In the genomic region with DNA sequence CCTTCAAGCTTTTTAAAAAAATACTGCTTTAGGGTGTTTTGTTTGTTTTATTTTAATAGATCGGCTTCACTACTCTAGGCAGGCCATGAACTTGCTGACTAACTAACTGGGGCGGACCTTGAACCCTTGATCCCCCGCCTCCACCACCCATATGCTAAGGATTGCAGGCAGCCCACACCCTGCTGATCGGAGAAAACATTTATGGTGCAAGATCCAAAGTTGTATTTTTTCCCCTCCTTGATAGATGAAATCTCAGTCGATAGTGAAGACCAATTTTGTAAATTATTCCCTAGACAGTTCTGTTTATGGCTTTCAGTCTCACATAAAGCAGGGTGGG, we compare ENCODE assay signal across 8 mouse cellular contexts. TPM values are rescaled to one million over a fixed set of nuclear protein-coding genes. Genes with fewer than 3 reads are reported as not detected.
DNase-seq lines count a peak whose midpoint lies in the region; ATAC-seq and TF ChIP-seq lines count a peak whose summit lies in the region.

No protein-coding gene starts in this region.

- H3K4me1 ChIP-seq in heart, postnatal 0 days (ENCODE audit: control insufficient read depth, insufficient read depth), result 0 out of 2 replicates have a peak, but pooled peaks cover 4% of the 10 kb centered on the region
- H3K4me1 ChIP-seq in limb, embryonic 13.5 days, result peaks cover 23% of the 10 kb centered on the region

- H3K27ac ChIP-seq in layer of hippocampus, adult 2 months, result peak overlapping the region; percentile 99
- peak overlapping the region; percentile 89 for H3K27ac ChIP-seq in heart, postnatal 0 days (ENCODE audit: low read depth)
- H3K27ac ChIP-seq in limb, embryonic 13.5 days, result peak overlapping the region; percentile 88

- peak overlapping the region; percentile 69 for H3ac ChIP-seq in myocyte (ENCODE audit: control insufficient read depth, insufficient read length)

- no peaks in the 10 kb centered on the region for H3K27me3 ChIP-seq in heart, postnatal 0 days (ENCODE audit: control insufficient read depth, insufficient read depth, low read length)
- no peaks in the 10 kb centered on the region for H3K27me3 ChIP-seq in limb, embryonic 13.5 days
- H3K27me3 ChIP-seq in myocyte (ENCODE audit: control insufficient read depth, insufficient read depth, insufficient read length), result no peaks in the 10 kb centered on the region

- H3K9ac ChIP-seq in heart, postnatal 0 days (replicated peaks; ENCODE audit: low read depth, low read length), result peak overlapping the region; percentile 86
- H3K9ac ChIP-seq in limb, embryonic 13.5 days, result peak overlapping the region; percentile 97

- H3K36me3 ChIP-seq in heart, postnatal 0 days (replicated peaks; ENCODE audit: control insufficient read depth, insufficient read depth, low read length), result peaks cover 22% of the 10 kb centered on the region
- H3K36me3 ChIP-seq in limb, embryonic 13.5 days, result peaks cover 27% of the 10 kb centered on the region
- peaks cover 28% of the 10 kb centered on the region for H3K36me3 ChIP-seq in myocyte (ENCODE audit: control insufficient read depth, insufficient read depth)

- TF ChIP-seq POLR2A in myocyte (IDR thresholded peaks at IDR 0.05; ENCODE audit: insufficient read length, low read depth), result no peak

- no peaks in the 10 kb centered on the region for H3K9me3 ChIP-seq in heart, postnatal 0 days (replicated peaks; ENCODE audit: control insufficient read depth, low read length)
- no peaks in the 10 kb centered on the region for H3K9me3 ChIP-seq in limb, embryonic 13.5 days

- 4% methylated on average over 5 of the region's 5 CpGs for whole genome bisulfite sequencing in heart, postnatal 0 days
- WGBS in limb, embryonic 13.5 days, result 1% methylated on average over 5 of the region's 5 CpGs

- peak overlapping the region; percentile 76 for H3K4me2 ChIP-seq in heart, postnatal 0 days (ENCODE audit: low read depth, low read length)
- peak overlapping the region; percentile 69 for H3K4me2 ChIP-seq in limb, embryonic 13.5 days (replicated peaks)
- H3K4me2 ChIP-seq in myocyte (ENCODE audit: low read depth), result peak overlapping the region; percentile 66

- no peak for TF ChIP-seq CTCF in layer of hippocampus, adult 2 months (conservative IDR thresholded peaks at IDR 0.05)
- no peak for TF ChIP-seq CTCF in heart, postnatal 0 days (IDR thresholded peaks at IDR 0.05; ENCODE audit: low read depth)

- TF ChIP-seq EP300 in heart, postnatal 0 days (IDR thresholded peaks at IDR 0.05; ENCODE audit: low read depth), result no peak

- no peak for DNase-seq in layer of hippocampus, adult 2 months (ENCODE audit: low spot score in 2 of 2)
- DNase-seq in layer of hippocampus, adult 9-10 months (ENCODE audit: low spot score), result no peak
- DNase-seq in adipocyte (ENCODE audit: low spot score), result peak; percentile 56
- no peak for DNase-seq in heart, postnatal 0 days (ENCODE audit: low spot score)
- no peak for DNase-seq in layer of hippocampus, postnatal 10 days (ENCODE audit: low spot score in 2 of 2)
- DNase-seq in layer of hippocampus, postnatal 14 days (ENCODE audit: low spot score in 2 of 2), result no peak

- peaks cover 32% of the 10 kb centered on the region for H3K79me2 ChIP-seq in myocyte (ENCODE audit: control insufficient read depth, insufficient read depth)

- H3K4me3 ChIP-seq in layer of hippocampus, adult 2 months, result peak overlapping the region; percentile 79
- peak overlapping the region; percentile 72 for H3K4me3 ChIP-seq in heart, postnatal 0 days (ENCODE audit: low read depth, low read length)
- H3K4me3 ChIP-seq in limb, embryonic 13.5 days, result peak overlapping the region; percentile 82
- peak overlapping the region; percentile 60 for H3K4me3 ChIP-seq in myocyte

- no peak for ATAC-seq in heart, postnatal 0 days (ENCODE audit: insufficient read depth, low read depth)
- ATAC-seq in limb, embryonic 13.5 days (ENCODE audit: low FRiP score, low read depth), result no peak

TF ChIP-seq in myocyte, 11 proteins besides CTCF, POLR2A, EP300 and RAD21:
- TF ChIP-seq TCF3 (IDR thresholded peaks at IDR 0.05; ENCODE audit: insufficient read length, low read depth), result no peak
- no peak for TF ChIP-seq CEBPB (IDR thresholded peaks at IDR 0.05; ENCODE audit: insufficient read depth, poor library complexity, severe bottlenecking)
- TF ChIP-seq POLR2AphosphoS2 (IDR thresholded peaks at IDR 0.05; ENCODE audit: insufficient read length, low read depth), result no peak
- no peak for TF ChIP-seq MAX (IDR thresholded peaks at IDR 0.05; ENCODE audit: low read depth)
- TF ChIP-seq REST (IDR thresholded peaks at IDR 0.05; ENCODE audit: insufficient read depth, insufficient read length), result no peak
- TF ChIP-seq SRF (IDR thresholded peaks at IDR 0.05; ENCODE audit: control insufficient read depth, insufficient read length, low read depth), result no peak
- TF ChIP-seq TCF12 (IDR thresholded peaks at IDR 0.05; ENCODE audit: insufficient read depth, poor library complexity, severe bottlenecking), result no peak
- no peak for TF ChIP-seq MYOD1 (IDR thresholded peaks at IDR 0.05; ENCODE audit: control insufficient read depth in 1 of 3, insufficient read length in 2 of 3, low read depth in 2 of 3)
- TF ChIP-seq MYOG (IDR thresholded peaks at IDR 0.05; ENCODE audit: control insufficient read depth in 1 of 3, insufficient read depth in 1 of 3, insufficient read length in 2 of 3, low read depth in 2 of 3), result no peak
- TF ChIP-seq USF1 (IDR thresholded peaks at IDR 0.05; ENCODE audit: low read depth), result no peak
- TF ChIP-seq E2F4 (IDR thresholded peaks at IDR 0.05; ENCODE audit: insufficient read depth), result no peak

RNA-seq across cellular contexts. Expression of a gene that starts 0.8 kb away (rescaled TPM):
- total RNA-seq in layer of hippocampus, adult 2 months (2021), result 100 to 1,000 TPM; 252 to 273 TPM
- total RNA-seq in heart, postnatal 0 days (2014; rRNA removed; ENCODE audit: low replicate concordance), result 704 and 779 TPM in 2 replicates
- polyA plus RNA-seq in heart, postnatal 0 days (2015; fragmentation: Nextera tagmentation; extraction: Ambion mirVana), result 923 and 965 TPM in 2 replicates
- 607 and 618 TPM in 2 replicates for polyA plus RNA-seq in limb, embryonic 13.5 days (2015; fragmentation: Nextera tagmentation; extraction: Ambion mirVana)
- polyA plus RNA-seq in myocyte (2012; fragmentation: generic; extraction: Trizol), result 860 TPM
- total RNA-seq in layer of hippocampus, postnatal 10 days (2021), result 100 to 1,000 TPM; 341 to 384 TPM
- 100 to 1,000 TPM; 293 to 310 TPM for total RNA-seq in layer of hippocampus, postnatal 14 days (2021)

RNA-seq across cellular contexts. Expression of a gene that starts 6.3 kb away (rescaled TPM):
- total RNA-seq in layer of hippocampus, adult 2 months (2021), result 10 to 100 TPM; 28.7 to 30.9 TPM
- 4.5 and 6.3 TPM in 2 replicates for total RNA-seq in heart, postnatal 0 days (2014; rRNA removed; ENCODE audit: low replicate concordance)
- polyA plus RNA-seq in heart, postnatal 0 days (2015; fragmentation: Nextera tagmentation; extraction: Ambion mirVana), result 19.2 and 20.2 TPM in 2 replicates
- polyA plus RNA-seq in limb, embryonic 13.5 days (2015; fragmentation: Nextera tagmentation; extraction: Ambion mirVana), result 9.0 and 10.4 TPM in 2 replicates
- polyA plus RNA-seq in myocyte (2012; fragmentation: generic; extraction: Trizol), result 2.2 TPM
- total RNA-seq in layer of hippocampus, postnatal 10 days (2021), result 10 to 100 TPM; 21.2 to 24.5 TPM
- 10 to 100 TPM; 28.7 to 29.0 TPM for total RNA-seq in layer of hippocampus, postnatal 14 days (2021)

RNA-seq across cellular contexts. Expression of a gene that starts 35.2 kb away (rescaled TPM):
- total RNA-seq in layer of hippocampus, adult 2 months (2021), result 1 to 10 TPM; 3.9 to 4.0 TPM
- 114 and 243 TPM in 2 replicates for total RNA-seq in heart, postnatal 0 days (2014; rRNA removed; ENCODE audit: low replicate concordance)
- 788 and 904 TPM in 2 replicates for polyA plus RNA-seq in heart, postnatal 0 days (2015; fragmentation: Nextera tagmentation; extraction: Ambion mirVana)
- 33.5 and 34.6 TPM in 2 replicates for polyA plus RNA-seq in limb, embryonic 13.5 days (2015; fragmentation: Nextera tagmentation; extraction: Ambion mirVana)
- 9.4 TPM for polyA plus RNA-seq in myocyte (2012; fragmentation: generic; extraction: Trizol)
- total RNA-seq in layer of hippocampus, postnatal 10 days (2021), result 1 to 10 TPM; 7.0 to 7.1 TPM
- 1 to 10 TPM; 4.3 to 5.8 TPM for total RNA-seq in layer of hippocampus, postnatal 14 days (2021)

Comparison
In these comparisons a context has a peak if more than half of its experiments do, and no peak if none do; other contexts are left out.
1. RNA of a gene that starts 35.2 kb away (total RNA-seq): 114 to 243 TPM in heart, postnatal 0 days; 7.0 to 7.1 TPM in layer of hippocampus, postnatal 10 days, 4.3 to 5.8 TPM in layer of hippocampus, postnatal 14 days and 3.9 to 4.0 TPM in layer of hippocampus, adult 2 months; every median in the first group is over 10 times any median in the second.
2. Peak in every context shown above with its lines, with median percentiles within 50 percentile points of each other: H3K27ac ChIP-seq, H3K4me3 ChIP-seq and H3K4me2 ChIP-seq.